Mouse (Mus musculus): ENCODE measurements at regions not wholly inside any gene's neighbourhood (a gene's known extent, or its start where the extent isn't known, plus 50 kb on each side); places are given as distances from the start of the nearest gene placed in this dataset.
A peak's percentile ranks its signal among the peaks of the same experiment; 100 is the strongest.

DNA sequence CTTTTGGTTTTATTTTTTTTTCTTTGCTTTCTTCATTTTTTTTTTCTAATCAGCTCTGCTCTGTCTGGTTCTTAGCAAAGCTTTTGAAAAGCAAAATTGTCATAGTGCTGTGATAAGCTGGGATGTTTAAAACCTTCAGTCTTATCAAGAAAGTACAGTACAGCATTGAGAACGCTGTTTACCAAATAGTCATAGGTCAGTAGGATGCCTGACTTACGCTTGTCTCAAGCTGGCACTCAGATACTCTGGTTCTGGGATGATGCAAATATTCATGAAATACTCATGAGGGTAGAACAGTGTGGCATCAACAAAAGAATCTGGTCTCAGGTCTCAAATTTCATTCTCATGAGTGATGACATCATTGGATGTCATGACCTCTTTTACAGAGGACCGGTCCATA lies 166.1 kb upstream of the Krr1 start:
- 80% methylated on average over 3 of the region's 3 CpGs for WGBS
- Histone ChIP-seq H3K9me3 (ENCODE audit: control insufficient read depth, low read length) (no peaks in the 10 kb centered on the region), H3K4me3 (ENCODE audit: low read length) (no peak overlapping the region), H3K36me3 (ENCODE audit: control insufficient read depth, insufficient read depth, low read length) (no peaks in the 10 kb centered on the region), H3K4me2 (ENCODE audit: low read depth, low read length) (no peak overlapping the region), H3K9ac (ENCODE audit: low read length) (no peak overlapping the region), H3K4me1 (replicated peaks; ENCODE audit: control insufficient read depth, insufficient read depth, low read length) (peaks cover 17% of the 10 kb centered on the region), H3K27me3 (ENCODE audit: control insufficient read depth, insufficient read depth, low read depth, low read length) (no peaks in the 10 kb centered on the region), H3K27ac (ENCODE audit: low read length) (peak overlapping the region; percentile 5; the same call in 1 of the 2 replicates)
- no peak for ATAC-seq (ENCODE audit: low read depth)

DNA sequence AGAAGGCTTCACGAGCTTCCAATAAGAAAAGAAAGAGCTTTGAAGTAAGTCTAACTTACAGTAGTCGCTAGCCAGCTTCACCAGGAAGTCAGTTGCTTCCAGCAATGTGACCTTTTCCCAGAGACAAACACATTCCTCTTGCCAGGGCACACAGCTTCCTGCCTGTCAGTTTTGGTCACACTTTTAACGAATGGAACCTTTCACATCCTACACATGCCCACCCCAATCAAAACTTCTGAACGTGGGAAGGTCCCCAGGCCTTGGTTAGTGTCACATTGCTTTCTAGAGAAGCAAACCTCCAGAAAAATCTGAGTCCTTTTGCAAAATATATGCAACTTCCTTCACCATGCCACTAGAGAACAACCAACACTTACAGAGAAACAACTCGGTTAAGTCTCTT lies 165.5 kb upstream of the Krr1 start:
- ATAC-seq (ENCODE audit: low read depth), result peak; percentile 45; the same call in 1 of the 2 replicates
- peak overlapping the region; percentile 5; the same call in 1 of the 2 replicates for H3K27ac ChIP-seq (ENCODE audit: low read length)

DNA sequence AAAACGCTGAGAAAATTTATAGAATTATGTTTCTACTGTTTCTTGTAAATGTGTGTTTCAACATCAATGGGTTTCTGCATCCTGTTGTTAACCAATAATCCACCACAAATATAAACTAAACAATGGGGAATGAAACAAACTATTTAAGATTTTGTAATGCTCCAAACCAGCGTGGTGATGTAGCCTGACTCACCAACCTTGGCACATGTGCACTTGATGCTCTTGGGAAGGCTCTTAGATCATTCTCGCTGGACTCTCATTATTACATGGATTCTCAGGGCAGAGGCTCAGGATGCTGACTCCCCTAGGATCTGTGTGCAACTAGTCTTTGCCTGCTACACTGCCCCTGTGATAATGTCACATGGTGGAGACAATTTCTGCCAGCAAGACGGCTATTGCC lies 158.7 kb upstream of the Krr1 start:
- Histone ChIP-seq H3K9me3 (ENCODE audit: control insufficient read depth, low read length) (no peaks in the 10 kb centered on the region), H3K36me3 (ENCODE audit: control insufficient read depth, insufficient read depth, low read length) (no peaks in the 10 kb centered on the region), H3K4me3 (ENCODE audit: low read length) (no peak overlapping the region), H3K27ac (ENCODE audit: low read length) (no peak overlapping the region), H3K27me3 (ENCODE audit: control insufficient read depth, insufficient read depth, low read depth, low read length) (no peaks in the 10 kb centered on the region), H3K4me1 (replicated peaks; ENCODE audit: control insufficient read depth, insufficient read depth, low read length) (no peaks in the 10 kb centered on the region), H3K9ac (ENCODE audit: low read length) (no peak overlapping the region), H3K4me2 (ENCODE audit: low read depth, low read length) (no peak overlapping the region)
- ATAC-seq (ENCODE audit: low read depth), result no peak
- 71% methylated on average over 4 of the region's 4 CpGs for WGBS

More for the DNA sequence above, 165.5 kb upstream of the Krr1 start:
- Histone ChIP-seq H3K27me3 (ENCODE audit: control insufficient read depth, insufficient read depth, low read depth, low read length) (no peaks in the 10 kb centered on the region), H3K36me3 (ENCODE audit: control insufficient read depth, insufficient read depth, low read length) (no peaks in the 10 kb centered on the region), H3K9me3 (ENCODE audit: control insufficient read depth, low read length) (no peaks in the 10 kb centered on the region), H3K4me1 (replicated peaks; ENCODE audit: control insufficient read depth, insufficient read depth, low read length) (peaks cover 11% of the 10 kb centered on the region), H3K4me2 (ENCODE audit: low read depth, low read length) (no peak overlapping the region), H3K4me3 (ENCODE audit: low read length) (no peak overlapping the region), H3K9ac (ENCODE audit: low read length) (no peak overlapping the region)
- WGBS, result 18% methylated on average over 5 of the region's 5 CpGs

DNA sequence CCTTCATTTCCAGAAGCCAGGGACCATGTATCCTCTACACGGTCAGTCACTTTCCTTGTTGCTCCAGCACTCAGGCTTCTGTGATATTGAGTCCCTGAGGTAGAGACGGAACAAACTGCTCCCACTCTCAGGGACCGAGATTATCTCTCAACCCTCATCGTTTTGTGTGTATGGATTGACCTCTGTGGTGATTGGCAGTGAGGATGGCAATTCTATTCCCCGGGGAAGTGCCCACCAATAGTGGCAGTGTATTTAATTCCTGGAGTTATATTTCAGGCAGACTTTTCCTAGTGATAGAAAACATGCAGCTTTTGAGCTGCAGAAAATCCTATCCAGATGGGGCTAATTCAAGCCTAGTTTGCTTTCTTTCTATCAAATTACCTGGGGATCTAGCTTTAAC lies 157.8 kb upstream of the Krr1 start:
- WGBS, result 68% methylated on average over 5 of the region's 5 CpGs
- Histone ChIP-seq H3K4me1 (replicated peaks; ENCODE audit: control insufficient read depth, insufficient read depth, low read length) (no peaks in the 10 kb centered on the region; the same call in 1 of the 2 replicates), H3K9me3 (ENCODE audit: control insufficient read depth, low read length) (no peaks in the 10 kb centered on the region), H3K27ac (ENCODE audit: low read length) (no peak overlapping the region), H3K27me3 (ENCODE audit: control insufficient read depth, insufficient read depth, low read depth, low read length) (no peaks in the 10 kb centered on the region), H3K4me2 (ENCODE audit: low read depth, low read length) (no peak overlapping the region), H3K9ac (ENCODE audit: low read length) (no peak overlapping the region), H3K4me3 (ENCODE audit: low read length) (no peak overlapping the region), H3K36me3 (ENCODE audit: control insufficient read depth, insufficient read depth, low read length) (no peaks in the 10 kb centered on the region)
- ATAC-seq (ENCODE audit: low read depth), result no peak

DNA sequence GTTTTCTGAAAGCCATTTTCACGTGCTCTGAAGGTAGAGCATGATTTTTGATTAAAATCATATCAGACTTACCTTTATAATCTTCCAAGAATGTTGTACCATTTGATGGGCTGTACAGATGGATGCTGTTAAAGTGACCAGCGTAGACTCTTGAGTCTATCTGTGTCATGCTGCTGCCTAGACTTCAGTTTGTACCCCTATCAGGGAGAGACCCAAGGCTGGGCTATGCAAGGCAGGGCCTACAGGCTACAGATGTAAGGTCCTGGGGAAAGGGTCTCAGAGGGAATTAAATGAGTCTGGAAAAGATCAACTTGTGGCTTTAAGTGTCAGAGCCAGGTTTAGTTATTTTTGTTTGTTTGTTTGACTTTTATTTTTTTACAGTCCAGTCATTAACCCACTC lies 157.3 kb upstream of the Krr1 start:
- 86% methylated on average over 2 of the region's 2 CpGs for WGBS
- Histone ChIP-seq H3K4me3 (ENCODE audit: low read length) (no peak overlapping the region), H3K9me3 (ENCODE audit: control insufficient read depth, low read length) (no peaks in the 10 kb centered on the region), H3K36me3 (ENCODE audit: control insufficient read depth, insufficient read depth, low read length) (no peaks in the 10 kb centered on the region), H3K9ac (ENCODE audit: low read length) (no peak overlapping the region), H3K4me2 (ENCODE audit: low read depth, low read length) (no peak overlapping the region), H3K4me1 (replicated peaks; ENCODE audit: control insufficient read depth, insufficient read depth, low read length) (no peaks in the 10 kb centered on the region; the same call in 1 of the 2 replicates), H3K27me3 (ENCODE audit: control insufficient read depth, insufficient read depth, low read depth, low read length) (no peaks in the 10 kb centered on the region), H3K27ac (ENCODE audit: low read length) (no peak overlapping the region)
- no peak for ATAC-seq (ENCODE audit: low read depth)

DNA sequence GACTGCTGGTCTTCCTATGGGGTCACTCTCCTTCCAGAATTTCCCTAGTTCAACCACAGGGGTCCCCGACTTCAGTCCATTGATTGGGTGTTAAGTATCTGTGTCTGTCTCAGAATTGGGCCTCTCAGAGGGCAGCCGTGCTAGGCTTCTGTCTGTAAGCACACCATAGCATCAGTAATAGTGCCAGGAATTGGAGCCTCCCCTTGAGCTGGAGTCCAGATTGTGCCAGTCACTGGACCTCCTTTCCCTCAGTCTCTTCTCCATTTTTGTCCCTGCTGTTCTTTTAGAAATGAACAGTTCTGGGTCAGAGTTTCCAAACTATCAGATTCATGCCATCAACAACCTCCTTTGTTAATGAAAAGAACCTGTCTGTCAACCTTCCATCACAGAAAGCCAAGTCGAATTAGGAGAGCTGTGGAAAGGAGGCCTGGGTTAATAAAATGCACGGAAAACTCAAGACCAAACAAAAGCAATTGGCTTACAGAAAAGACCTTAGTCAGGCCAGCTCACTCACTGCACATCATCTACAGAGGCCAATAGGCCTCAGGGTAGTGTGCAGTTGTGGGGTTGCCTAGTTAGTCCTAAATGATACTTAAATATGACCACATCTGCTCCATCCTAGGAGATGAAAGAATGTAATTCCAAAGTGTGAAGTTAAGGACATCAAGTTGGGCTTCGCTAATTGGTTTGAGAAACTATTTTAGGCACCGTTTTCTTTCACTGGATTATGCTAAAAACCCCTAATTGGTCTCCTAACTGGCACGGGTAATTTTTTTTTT lies 156.5 kb upstream of the Krr1 start:
- Histone ChIP-seq H3K4me3 (ENCODE audit: low read length) (no peak overlapping the region), H3K27ac (ENCODE audit: low read length) (no peak overlapping the region), H3K36me3 (ENCODE audit: control insufficient read depth, insufficient read depth, low read length) (no peaks in the 10 kb centered on the region), H3K9me3 (ENCODE audit: control insufficient read depth, low read length) (no peaks in the 10 kb centered on the region), H3K27me3 (ENCODE audit: control insufficient read depth, insufficient read depth, low read depth, low read length) (no peaks in the 10 kb centered on the region), H3K4me1 (replicated peaks; ENCODE audit: control insufficient read depth, insufficient read depth, low read length) (no peaks in the 10 kb centered on the region; the same call in 1 of the 2 replicates), H3K9ac (ENCODE audit: low read length) (no peak overlapping the region), H3K4me2 (ENCODE audit: low read depth, low read length) (no peak overlapping the region)
- ATAC-seq (ENCODE audit: low read depth), result no peak
- 78% methylated on average over 7 of the region's 7 CpGs for WGBS

DNA sequence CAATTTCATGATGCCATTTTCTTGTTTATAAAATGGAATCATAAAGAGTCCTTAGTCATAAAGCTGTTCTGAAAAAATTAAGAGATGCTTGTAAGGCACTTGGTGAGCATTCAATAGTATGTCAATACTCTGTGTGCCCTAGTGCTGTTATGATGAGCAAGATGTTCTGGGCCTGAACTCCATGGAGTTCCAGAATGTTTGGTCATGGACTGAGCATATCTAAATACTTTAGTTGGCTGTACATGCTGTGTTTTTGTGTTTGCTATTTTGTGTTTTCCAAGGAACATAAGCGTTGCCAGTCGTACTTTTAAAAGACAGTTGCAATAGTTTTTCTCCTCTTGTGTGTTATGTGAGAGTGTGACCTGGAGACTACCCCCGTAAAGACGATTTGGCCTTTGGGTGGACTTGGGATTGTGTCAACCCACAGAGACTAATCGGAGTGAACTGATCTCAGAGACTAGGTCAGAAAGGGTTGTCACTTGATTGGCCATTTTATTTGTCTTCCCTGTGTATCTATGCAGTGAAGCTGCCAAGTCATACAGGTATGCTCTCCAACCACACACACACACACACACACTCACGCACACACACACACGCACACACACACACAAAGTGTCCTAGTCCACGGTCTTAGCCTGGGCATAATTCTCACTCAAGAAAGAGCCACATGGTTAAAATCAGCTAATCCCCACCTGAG lies 152.6 kb upstream of the Krr1 start:
- ATAC-seq (ENCODE audit: low read depth), result no peak
- Histone ChIP-seq H3K4me2 (ENCODE audit: low read depth, low read length) (no peak overlapping the region), H3K9ac (ENCODE audit: low read length) (no peak overlapping the region), H3K27ac (ENCODE audit: low read length) (no peak overlapping the region), H3K27me3 (ENCODE audit: control insufficient read depth, insufficient read depth, low read depth, low read length) (no peaks in the 10 kb centered on the region), H3K4me1 (replicated peaks; ENCODE audit: control insufficient read depth, insufficient read depth, low read length) (no peaks in the 10 kb centered on the region; the same call in 1 of the 2 replicates), H3K9me3 (ENCODE audit: control insufficient read depth, low read length) (no peaks in the 10 kb centered on the region), H3K36me3 (ENCODE audit: control insufficient read depth, insufficient read depth, low read length) (no peaks in the 10 kb centered on the region), H3K4me3 (ENCODE audit: low read length) (no peak overlapping the region)
- 86% methylated on average over 8 of the region's 8 CpGs for WGBS

DNA sequence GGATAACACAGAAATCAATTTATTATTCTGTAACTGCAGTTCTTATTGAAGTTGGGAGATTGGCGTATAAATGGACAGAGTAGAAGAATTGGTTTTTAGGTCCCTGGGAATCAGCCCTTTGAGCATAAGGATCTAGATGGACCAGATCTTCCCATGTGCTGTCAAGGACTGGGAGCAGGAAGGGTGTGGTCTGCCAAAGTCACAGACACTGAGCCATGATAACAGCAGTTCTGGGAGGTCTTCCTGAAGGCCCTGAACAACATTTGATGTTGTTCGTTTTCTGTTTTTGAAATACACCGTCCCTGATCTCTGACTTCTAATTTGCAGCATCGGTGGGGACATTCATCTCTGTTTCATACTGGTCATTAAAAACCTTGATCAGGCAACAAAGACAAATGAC lies 147.6 kb upstream of the Krr1 start:
- whole genome bisulfite sequencing, result 82% methylated on average over 4 of the region's 4 CpGs
- Histone ChIP-seq H3K9ac (ENCODE audit: low read length) (no peak overlapping the region), H3K27me3 (ENCODE audit: control insufficient read depth, insufficient read depth, low read depth, low read length) (no peaks in the 10 kb centered on the region), H3K4me2 (ENCODE audit: low read depth, low read length) (no peak overlapping the region), H3K9me3 (ENCODE audit: control insufficient read depth, low read length) (no peaks in the 10 kb centered on the region), H3K36me3 (ENCODE audit: control insufficient read depth, insufficient read depth, low read length) (no peaks in the 10 kb centered on the region), H3K4me1 (replicated peaks; ENCODE audit: control insufficient read depth, insufficient read depth, low read length) (peaks cover 10% of the 10 kb centered on the region), H3K4me3 (ENCODE audit: low read length) (no peak overlapping the region), H3K27ac (ENCODE audit: low read length) (no peak overlapping the region)
- ATAC-seq (ENCODE audit: low read depth), result no peak

DNA sequence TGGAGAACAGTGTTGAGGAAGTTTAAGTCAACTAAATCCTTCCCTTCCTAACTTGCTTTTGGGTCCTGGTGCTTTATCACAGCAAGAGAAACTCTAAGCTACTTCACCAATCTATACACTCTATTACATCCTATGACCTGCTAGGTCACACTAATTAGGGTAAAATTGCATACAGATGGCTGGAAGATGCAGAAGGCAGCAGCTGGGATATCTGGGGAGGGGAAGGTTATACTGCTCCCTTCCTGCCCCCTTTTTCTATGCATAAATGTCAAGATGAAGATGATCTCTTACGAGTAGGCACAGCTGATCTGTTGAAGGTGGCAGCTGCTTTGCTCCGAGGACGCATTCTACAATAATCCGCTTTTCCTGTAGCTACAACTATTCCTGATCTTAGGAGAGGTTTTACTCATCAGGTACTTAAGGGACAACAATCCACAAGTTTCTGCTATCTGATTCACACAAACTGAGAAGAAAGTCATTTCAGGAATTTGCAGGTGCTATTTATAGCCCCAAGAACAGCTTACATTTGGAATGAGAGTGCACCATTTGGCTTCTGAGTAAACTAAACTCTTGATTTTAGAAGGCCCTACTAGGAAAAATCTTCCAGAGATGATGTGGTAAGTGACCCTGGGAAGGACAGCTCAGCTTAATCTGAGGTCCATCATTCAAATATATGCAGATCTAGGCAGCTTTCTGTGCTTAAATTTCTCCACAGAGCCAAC lies 146.3 kb upstream of the Krr1 start:
- Histone ChIP-seq H3K4me2 (ENCODE audit: low read depth, low read length) (no peak overlapping the region), H3K9ac (ENCODE audit: low read length) (no peak overlapping the region), H3K4me1 (replicated peaks; ENCODE audit: control insufficient read depth, insufficient read depth, low read length) (peaks cover 10% of the 10 kb centered on the region), H3K36me3 (ENCODE audit: control insufficient read depth, insufficient read depth, low read length) (no peaks in the 10 kb centered on the region), H3K4me3 (ENCODE audit: low read length) (no peak overlapping the region), H3K27me3 (ENCODE audit: control insufficient read depth, insufficient read depth, low read depth, low read length) (no peaks in the 10 kb centered on the region), H3K27ac (ENCODE audit: low read length) (no peak overlapping the region), H3K9me3 (ENCODE audit: control insufficient read depth, low read length) (no peaks in the 10 kb centered on the region)
- WGBS, result 73% methylated on average over 4 of the region's 4 CpGs
- no peak for ATAC-seq (ENCODE audit: low read depth)
